Mouse (Mus musculus) cerebellum, adult 8-10 months (tissue): ENCODE measurements around the gene Gm21094.
"Not testable (repeated sequence)": the region's sequence is repeated elsewhere in the genome, so short reads cannot be mapped to it uniquely, and the experiment has no call there.

ENCODE experiments used
- DNase-seq: peaks from one replicate; pipeline ENCODE4 v3.0.0; 2022

Gene Gm21094

DNA sequence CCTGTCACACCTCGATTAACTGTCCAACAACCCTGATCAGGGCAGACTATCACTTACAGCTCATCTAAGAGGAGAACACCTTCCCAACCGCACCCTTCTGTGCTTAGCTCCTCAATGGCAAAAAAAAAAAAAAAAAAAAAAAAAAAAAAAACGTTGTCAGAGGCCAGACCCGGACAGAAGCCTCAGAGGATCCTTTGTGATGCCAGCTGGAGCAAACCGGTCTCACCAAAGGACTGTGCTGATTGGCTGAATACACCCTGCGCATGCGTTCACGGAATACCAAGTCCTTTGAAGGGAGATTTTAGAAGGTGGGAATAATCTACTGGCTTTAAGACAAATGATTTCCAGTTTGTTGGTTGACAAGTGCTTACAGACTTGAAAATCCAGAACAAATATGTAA, at the start of gene Gm21094:
Gene Gm21094 (minus strand): TSS at position 101 of the 400 bp plus-strand sequence.
- DNase-seq, result not testable (repeated sequence)
